ENCODE assay signal across 10 mouse cellular contexts in genomic region chr15:78174887-78175245, GRCm38 (mm10). TPM values are rescaled to one million over a fixed set of nuclear protein-coding genes. Genes with fewer than 3 reads are reported as not detected.
A peak's percentile ranks its signal among the peaks of the same experiment; 100 is the strongest.
DNase-seq lines count a peak whose midpoint lies in the region; ATAC-seq and TF ChIP-seq lines count a peak whose summit lies in the region.
"Had no signal": no experiment of that assay in that cellular context is flagged by ENCODE, and none has a peak within 500 bp of the region (broad histone marks: within the 10 kb centered on the region; RNA-seq: fewer than 3 reads in every experiment).

No protein-coding gene starts in this region.

- H3K9ac ChIP-seq in kidney, embryonic 15.5 days = 0 out of 2 replicates have a peak overlapping the region, but pooled peaks have one; percentile 42
- H3K9ac ChIP-seq in hindbrain, embryonic 16.5 days (ENCODE audit: low read depth, low read length) = peak overlapping the region; percentile 61
- H3K9ac ChIP-seq in midbrain, embryonic 16.5 days (ENCODE audit: low read depth, low read length) = peak overlapping the region; percentile 70

- 70% methylated on average over 6 of the region's 6 CpGs for WGBS in kidney, embryonic 15.5 days
- 69% methylated on average over 6 of the region's 6 CpGs for WGBS in hindbrain, embryonic 16.5 days
- WGBS in midbrain, embryonic 16.5 days = 75% methylated on average over 6 of the region's 6 CpGs

- ATAC-seq in kidney, embryonic 15.5 days (replicated peaks; ENCODE audit: low FRiP score) = no peak
- no peak for ATAC-seq in hindbrain, embryonic 16.5 days
- ATAC-seq in midbrain, embryonic 16.5 days = no peak

- H3K4me2 ChIP-seq in kidney, embryonic 15.5 days = peak overlapping the region; percentile 91
- H3K4me2 ChIP-seq in hindbrain, embryonic 16.5 days (ENCODE audit: low read length) = peak overlapping the region; percentile 53
- peak overlapping the region; percentile 67 for H3K4me2 ChIP-seq in midbrain, embryonic 16.5 days (ENCODE audit: low read length)

- TF ChIP-seq CTCF in cortical plate, adult 2 months (IDR thresholded peaks at IDR 0.05; ENCODE audit: extremely low read depth, insufficient read depth, low read length) = no peak

- peaks cover 19% of the 10 kb centered on the region for H3K4me1 ChIP-seq in kidney, embryonic 15.5 days
- H3K4me1 ChIP-seq in cortical plate, adult 2 months (ENCODE audit: control insufficient read depth, insufficient read depth, low read length) = peaks cover 4% of the 10 kb centered on the region
- peaks cover 21% of the 10 kb centered on the region for H3K4me1 ChIP-seq in hindbrain, embryonic 16.5 days (ENCODE audit: control insufficient read depth, insufficient read depth, low read depth, low read length)
- peaks cover 27% of the 10 kb centered on the region for H3K4me1 ChIP-seq in midbrain, embryonic 16.5 days (ENCODE audit: control insufficient read depth, insufficient read depth, low read length)

- H3K27me3 ChIP-seq in kidney, embryonic 15.5 days = no peaks in the 10 kb centered on the region
- H3K27me3 ChIP-seq in hindbrain, embryonic 16.5 days (replicated peaks; ENCODE audit: control insufficient read depth, insufficient read depth, low read length) = no peaks in the 10 kb centered on the region
- H3K27me3 ChIP-seq in midbrain, embryonic 16.5 days (ENCODE audit: control insufficient read depth, insufficient read depth, low read depth, low read length) = no peaks in the 10 kb centered on the region
- H3K27me3 ChIP-seq: Patski had no signal

- H3K36me3 ChIP-seq in kidney, embryonic 15.5 days = no peaks in the 10 kb centered on the region
- no peaks in the 10 kb centered on the region for H3K36me3 ChIP-seq in hindbrain, embryonic 16.5 days (ENCODE audit: control insufficient read depth, insufficient read depth, low read length)
- H3K36me3 ChIP-seq in midbrain, embryonic 16.5 days (ENCODE audit: control insufficient read depth, insufficient read depth, low read length) = no peaks in the 10 kb centered on the region

- no peaks in the 10 kb centered on the region for H3K9me3 ChIP-seq in kidney, embryonic 15.5 days (replicated peaks)
- H3K9me3 ChIP-seq in hindbrain, embryonic 16.5 days (ENCODE audit: control insufficient read depth, low read length) = no peaks in the 10 kb centered on the region
- no peaks in the 10 kb centered on the region for H3K9me3 ChIP-seq in midbrain, embryonic 16.5 days (replicated peaks; ENCODE audit: control insufficient read depth, low read length, poor library complexity, severe bottlenecking)

- no peak for TF ChIP-seq POLR2A in cortical plate, adult 2 months (IDR thresholded peaks at IDR 0.05; ENCODE audit: extremely low read depth, insufficient read depth, low read length)

- no peak for DNase-seq in kidney, postnatal 10 days
- no peak for DNase-seq in layer of hippocampus, postnatal 10 days (ENCODE audit: low spot score in 2 of 2)
- no peak for DNase-seq in adrenal gland, postnatal 4 days (ENCODE audit: low spot score in 2 of 2)
- DNase-seq in lung, adult 18-20 months = no peak

- no peak overlapping the region for H3K27ac ChIP-seq in kidney, embryonic 15.5 days
- H3K27ac ChIP-seq in cortical plate, adult 2 months (ENCODE audit: insufficient read depth, low read length) = no peak overlapping the region
- H3K27ac ChIP-seq in hindbrain, embryonic 16.5 days (ENCODE audit: low read depth, low read length) = peak overlapping the region; percentile 60
- peak overlapping the region; percentile 89 for H3K27ac ChIP-seq in midbrain, embryonic 16.5 days (ENCODE audit: low read length)

- H3K4me3 ChIP-seq in kidney, embryonic 15.5 days (replicated peaks) = peak overlapping the region; percentile 78
- peak overlapping the region; percentile 35 for H3K4me3 ChIP-seq in cortical plate, adult 2 months (ENCODE audit: insufficient read depth, low read length)
- peak overlapping the region; percentile 35 for H3K4me3 ChIP-seq in hindbrain, embryonic 16.5 days (ENCODE audit: low read length)
- H3K4me3 ChIP-seq in midbrain, embryonic 16.5 days (ENCODE audit: low read depth, low read length) = peak overlapping the region; percentile 45

RNA-seq across cellular contexts. Expression of gene Ift27, which starts 1.0 kb away (rescaled TPM):
- polyA plus RNA-seq in kidney, embryonic 15.5 days (2015; fragmentation: Nextera tagmentation; extraction: Ambion mirVana) = 88.8 and 90.2 TPM in 2 replicates
- 43.9 and 44.4 TPM in 2 replicates for polyA plus RNA-seq in cortical plate, adult 2 months (2012; rRNA removed)
- 108 and 111 TPM in 2 replicates for polyA plus RNA-seq in hindbrain, embryonic 16.5 days (2015; fragmentation: Nextera tagmentation; extraction: Ambion mirVana)
- 90.0 and 104 TPM in 2 replicates for polyA plus RNA-seq in midbrain, embryonic 16.5 days (2015; fragmentation: Nextera tagmentation; extraction: Ambion mirVana)
- total RNA-seq in layer of hippocampus, postnatal 10 days (2021) = 10 to 100 TPM; 28.3 to 31.0 TPM
- 10 to 100 TPM; 32.1 to 32.8 TPM for total RNA-seq in adrenal gland, postnatal 4 days (2021)

RNA-seq across cellular contexts. Expression of gene Pvalb, which starts 31.3 kb away (rescaled TPM):
- not detected in 2 replicates for polyA plus RNA-seq in kidney, embryonic 15.5 days (2015; fragmentation: Nextera tagmentation; extraction: Ambion mirVana)
- 121 and 122 TPM in 2 replicates for polyA plus RNA-seq in cortical plate, adult 2 months (2012; rRNA removed)
- 5.8 and 7.0 TPM in 2 replicates for polyA plus RNA-seq in hindbrain, embryonic 16.5 days (2015; fragmentation: Nextera tagmentation; extraction: Ambion mirVana)
- polyA plus RNA-seq in midbrain, embryonic 16.5 days (2015; fragmentation: Nextera tagmentation; extraction: Ambion mirVana) = 1.3 and 1.8 TPM in 2 replicates
- 1 to 10 TPM; 6.6 to 6.9 TPM for total RNA-seq in layer of hippocampus, postnatal 10 days (2021)
- 10 to 100 TPM in 1 of 2 experiments, 1 to 10 TPM in 1; 2.8 to 13.4 TPM for total RNA-seq in adrenal gland, postnatal 4 days (2021)
- polyA plus RNA-seq: Patski had no signal

RNA-seq across cellular contexts. Expression of gene Cacng2, which starts 55.0 kb away (rescaled TPM):
- polyA plus RNA-seq in kidney, embryonic 15.5 days (2015; fragmentation: Nextera tagmentation; extraction: Ambion mirVana) = 0.03 TPM in 1 of 2 replicates, not detected in the other
- polyA plus RNA-seq in cortical plate, adult 2 months (2012; rRNA removed) = 28.2 and 28.4 TPM in 2 replicates
- 15.7 TPM in 2 replicates for polyA plus RNA-seq in hindbrain, embryonic 16.5 days (2015; fragmentation: Nextera tagmentation; extraction: Ambion mirVana)
- 13.4 and 13.6 TPM in 2 replicates for polyA plus RNA-seq in midbrain, embryonic 16.5 days (2015; fragmentation: Nextera tagmentation; extraction: Ambion mirVana)
- total RNA-seq in layer of hippocampus, postnatal 10 days (2021) = 10 to 100 TPM; 36.4 to 40.3 TPM
- under 1 TPM; 0.65 to 0.78 TPM for total RNA-seq in adrenal gland, postnatal 4 days (2021)
- total RNA-seq: gastrocnemius, adult 8-10 months had no signal
- polyA plus RNA-seq: Patski had no signal

Comparison
In these comparisons a context has a peak if more than half of its experiments do, and no peak if none do; other contexts are left out.
1. H3K27ac ChIP-seq: peak in hindbrain, embryonic 16.5 days (single experiment) and midbrain, embryonic 16.5 days (single experiment); none in kidney, embryonic 15.5 days (single experiment) and cortical plate, adult 2 months (single experiment).
2. RNA of gene Pvalb, which starts 31.3 kb away (polyA plus RNA-seq): 121 to 122 TPM in cortical plate, adult 2 months; 5.8 to 7.0 TPM in hindbrain, embryonic 16.5 days, 1.3 to 1.8 TPM in midbrain, embryonic 16.5 days and not detected in kidney, embryonic 15.5 days; every median in the first group is over 10 times any median in the second.
3. RNA of gene Cacng2, which starts 55.0 kb away (polyA plus RNA-seq): 28.2 to 28.4 TPM in cortical plate, adult 2 months, 15.7 TPM in hindbrain, embryonic 16.5 days and 13.4 to 13.6 TPM in midbrain, embryonic 16.5 days; 0.03 TPM in kidney, embryonic 15.5 days; every median in the first group is over 10 times any median in the second.
4. Peak in every context shown above with its lines, with median percentiles within 50 percentile points of each other: H3K4me2 ChIP-seq, H3K4me3 ChIP-seq and H3K9ac ChIP-seq.